Mouse (Mus musculus): ENCODE results near the gene Gm47996. TPM values are rescaled to one million over a fixed set of nuclear protein-coding genes. Genes with fewer than 3 reads are reported as not detected.

Gene Gm47996
- polyA plus RNA-seq, 1 experiment from 2014 or later: 0.27 TPM

DNA sequence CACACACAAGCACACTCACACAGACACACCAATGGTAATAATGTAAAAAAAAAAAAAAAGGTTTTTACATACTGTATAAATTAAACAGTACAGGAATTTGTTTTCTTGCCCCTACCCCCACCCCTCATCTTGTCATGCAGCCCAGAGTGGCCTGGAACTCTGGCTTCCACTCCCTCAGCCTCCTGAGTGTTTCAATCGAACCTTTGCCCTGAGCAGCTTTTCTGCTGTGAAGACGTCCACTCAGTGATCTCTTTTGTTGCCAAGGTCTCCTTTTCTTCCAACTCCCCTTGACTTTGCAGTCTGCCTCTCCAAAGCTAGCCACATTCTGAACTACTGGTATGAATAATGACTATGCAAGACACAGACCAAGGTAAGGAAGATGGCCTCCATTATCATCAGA, 35.9 kb downstream of the Gm47996 start:
- 75% methylated on average over 2 of the region's 2 CpGs for WGBS
- Histone ChIP-seq H3K9me3 (ENCODE audit: control insufficient read depth, low read length) (no peaks in the 10 kb centered on the region), H3K27me3 (replicated peaks; ENCODE audit: control insufficient read depth, insufficient read depth, low read length) (no peaks in the 10 kb centered on the region), H3K36me3 (ENCODE audit: control insufficient read depth, insufficient read depth, low read length) (no peaks in the 10 kb centered on the region), H3K4me3 (ENCODE audit: low read depth, low read length) (no peak overlapping the region), H3K9ac (ENCODE audit: low read depth, low read length) (no peak overlapping the region), H3K27ac (ENCODE audit: low read depth, low read length) (no peak overlapping the region), H3K4me1 (replicated peaks; ENCODE audit: control insufficient read depth, insufficient read depth, low read length) (no peaks in the 10 kb centered on the region), H3K4me2 (no peak overlapping the region)
- no peak for ATAC-seq (replicated peaks; ENCODE audit: low FRiP score)
- DNase-seq (ENCODE audit: low spot score): no peak

DNA sequence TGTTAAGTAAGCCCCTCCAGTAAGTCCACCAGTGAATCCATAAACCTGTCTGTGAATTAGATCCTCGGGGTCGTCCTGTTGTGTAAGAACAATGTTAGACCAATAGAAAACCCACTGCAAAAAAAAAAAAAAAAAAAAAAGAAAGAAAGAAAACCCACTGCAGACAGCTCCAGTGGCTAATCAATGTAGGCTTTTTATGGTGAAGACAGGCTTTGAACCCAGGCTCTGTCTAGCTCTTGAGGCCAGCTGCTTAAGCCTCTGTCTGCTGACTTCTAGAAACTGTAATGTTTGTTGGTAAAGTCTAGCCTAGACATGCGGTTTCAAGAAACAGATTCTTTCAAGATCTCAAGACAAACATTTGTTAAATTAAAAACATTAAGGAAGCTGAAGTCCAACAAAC, 40.2 kb downstream of the Gm47996 start:
- H3K4me1 ChIP-seq (replicated peaks; ENCODE audit: control insufficient read depth, insufficient read depth, low read length): 0 out of 2 replicates have a peak, but pooled peaks cover 5% of the 10 kb centered on the region
- H3K27me3 ChIP-seq (replicated peaks; ENCODE audit: control insufficient read depth, insufficient read depth, low read length): no peaks in the 10 kb centered on the region
- no peak overlapping the region for H3K4me3 ChIP-seq (ENCODE audit: low read depth, low read length)
- H3K9me3 ChIP-seq (ENCODE audit: control insufficient read depth, low read length): no peaks in the 10 kb centered on the region
- DNase-seq (ENCODE audit: low spot score) (no peak), ATAC-seq (replicated peaks; ENCODE audit: low FRiP score) (no peak)
- H3K9ac ChIP-seq (ENCODE audit: low read depth, low read length): no peak overlapping the region
- no peak overlapping the region for H3K4me2 ChIP-seq
- H3K27ac ChIP-seq (ENCODE audit: low read depth, low read length): no peak overlapping the region
- WGBS: 89% methylated on average over 3 of the region's 3 CpGs
- H3K36me3 ChIP-seq (ENCODE audit: control insufficient read depth, insufficient read depth, low read length): no peaks in the 10 kb centered on the region

GRCm38 (mm10) chr1:151250529-151251193, 40.7 kb downstream of the Gm47996 start:
- ATAC-seq (replicated peaks; ENCODE audit: low FRiP score) (peak; percentile 39), DNase-seq (ENCODE audit: low spot score) (peak; percentile 41)
- Histone ChIP-seq H3K9me3 (ENCODE audit: control insufficient read depth, low read length) (no peaks in the 10 kb centered on the region), H3K4me3 (ENCODE audit: low read depth, low read length) (peak overlapping the region; percentile 0; the same call in 1 of the 2 replicates), H3K4me1 (replicated peaks; ENCODE audit: control insufficient read depth, insufficient read depth, low read length) (0 out of 2 replicates have a peak, but pooled peaks cover 5% of the 10 kb centered on the region), H3K36me3 (ENCODE audit: control insufficient read depth, insufficient read depth, low read length) (no peaks in the 10 kb centered on the region), H3K27ac (ENCODE audit: low read depth, low read length) (no peak overlapping the region), H3K4me2 (peak overlapping the region; percentile 2), H3K27me3 (replicated peaks; ENCODE audit: control insufficient read depth, insufficient read depth, low read length) (no peaks in the 10 kb centered on the region), H3K9ac (ENCODE audit: low read depth, low read length) (no peak overlapping the region)
- 43% methylated on average over 18 of the region's 18 CpGs for WGBS

DNA sequence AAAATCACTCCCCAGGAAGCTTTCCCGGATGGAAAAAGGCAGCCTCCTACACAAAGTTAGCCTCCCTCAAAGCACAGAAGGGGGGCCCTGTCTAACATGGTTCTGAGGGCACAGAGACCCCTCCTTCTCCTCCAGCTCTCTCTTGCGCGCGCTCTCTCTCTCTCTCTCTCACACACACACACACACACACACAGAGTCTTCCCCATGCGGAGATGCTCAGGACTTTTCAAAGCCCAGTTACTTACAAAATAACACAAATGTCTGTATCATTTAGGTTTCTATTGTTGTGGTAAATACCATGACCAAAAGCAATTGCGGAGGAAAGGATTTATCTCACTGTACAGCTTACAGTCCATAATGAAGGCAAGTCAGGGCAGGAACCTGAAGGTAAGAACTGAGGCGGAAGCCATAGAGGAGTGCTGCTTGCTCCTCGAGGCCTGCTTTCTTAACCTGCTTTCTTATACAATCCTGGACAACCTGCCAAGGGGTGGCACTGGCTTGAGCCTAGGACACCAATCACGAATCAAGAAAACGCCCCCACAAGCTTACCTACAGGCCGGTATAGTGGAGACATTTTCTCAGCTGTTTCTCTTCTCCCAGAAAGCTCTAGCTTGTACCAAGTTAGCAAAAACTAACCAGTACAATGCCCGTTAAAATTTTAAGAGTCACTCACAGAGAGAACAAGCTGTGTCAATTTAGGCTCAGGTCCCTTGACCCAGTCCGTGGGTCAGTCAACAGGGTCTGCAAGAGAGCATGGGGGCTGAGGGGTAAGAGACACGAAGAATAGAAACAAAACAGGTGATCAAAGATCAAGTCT, 41.5 kb downstream of the Gm47996 start:
- Histone ChIP-seq H3K27ac (ENCODE audit: low read depth, low read length) (no peak overlapping the region), H3K4me2 (peak overlapping the region; percentile 2), H3K36me3 (ENCODE audit: control insufficient read depth, insufficient read depth, low read length) (no peaks in the 10 kb centered on the region), H3K9me3 (ENCODE audit: control insufficient read depth, low read length) (no peaks in the 10 kb centered on the region), H3K27me3 (replicated peaks; ENCODE audit: control insufficient read depth, insufficient read depth, low read length) (no peaks in the 10 kb centered on the region), H3K9ac (ENCODE audit: low read depth, low read length) (no peak overlapping the region), H3K4me3 (ENCODE audit: low read depth, low read length) (no peak overlapping the region; the same call in 1 of the 2 replicates), H3K4me1 (replicated peaks; ENCODE audit: control insufficient read depth, insufficient read depth, low read length) (0 out of 2 replicates have a peak, but pooled peaks cover 5% of the 10 kb centered on the region)
- ATAC-seq (replicated peaks; ENCODE audit: low FRiP score) (no peak), DNase-seq (ENCODE audit: low spot score) (no peak)
- 76% methylated on average over 14 of the region's 14 CpGs for WGBS

- Histone ChIP-seq H3K4me2 (no peak overlapping the region), H3K27ac (ENCODE audit: low read depth, low read length) (no peak overlapping the region), H3K9me3 (ENCODE audit: control insufficient read depth, low read length) (no peaks in the 10 kb centered on the region), H3K27me3 (replicated peaks; ENCODE audit: control insufficient read depth, insufficient read depth, low read length) (no peaks in the 10 kb centered on the region), H3K4me3 (ENCODE audit: low read depth, low read length) (no peak overlapping the region), H3K36me3 (ENCODE audit: control insufficient read depth, insufficient read depth, low read length) (no peaks in the 10 kb centered on the region), H3K4me1 (replicated peaks; ENCODE audit: control insufficient read depth, insufficient read depth, low read length) (peaks cover 13% of the 10 kb centered on the region), H3K9ac (ENCODE audit: low read depth, low read length) (no peak overlapping the region)
- 81% methylated on average over 5 of the region's 5 CpGs for WGBS
- DNase-seq (ENCODE audit: low spot score) (no peak), ATAC-seq (replicated peaks; ENCODE audit: low FRiP score) (no peak)
Measured at GRCm38 (mm10) chr1:151255422-151255821, 45.5 kb downstream of the Gm47996 start.

DNA sequence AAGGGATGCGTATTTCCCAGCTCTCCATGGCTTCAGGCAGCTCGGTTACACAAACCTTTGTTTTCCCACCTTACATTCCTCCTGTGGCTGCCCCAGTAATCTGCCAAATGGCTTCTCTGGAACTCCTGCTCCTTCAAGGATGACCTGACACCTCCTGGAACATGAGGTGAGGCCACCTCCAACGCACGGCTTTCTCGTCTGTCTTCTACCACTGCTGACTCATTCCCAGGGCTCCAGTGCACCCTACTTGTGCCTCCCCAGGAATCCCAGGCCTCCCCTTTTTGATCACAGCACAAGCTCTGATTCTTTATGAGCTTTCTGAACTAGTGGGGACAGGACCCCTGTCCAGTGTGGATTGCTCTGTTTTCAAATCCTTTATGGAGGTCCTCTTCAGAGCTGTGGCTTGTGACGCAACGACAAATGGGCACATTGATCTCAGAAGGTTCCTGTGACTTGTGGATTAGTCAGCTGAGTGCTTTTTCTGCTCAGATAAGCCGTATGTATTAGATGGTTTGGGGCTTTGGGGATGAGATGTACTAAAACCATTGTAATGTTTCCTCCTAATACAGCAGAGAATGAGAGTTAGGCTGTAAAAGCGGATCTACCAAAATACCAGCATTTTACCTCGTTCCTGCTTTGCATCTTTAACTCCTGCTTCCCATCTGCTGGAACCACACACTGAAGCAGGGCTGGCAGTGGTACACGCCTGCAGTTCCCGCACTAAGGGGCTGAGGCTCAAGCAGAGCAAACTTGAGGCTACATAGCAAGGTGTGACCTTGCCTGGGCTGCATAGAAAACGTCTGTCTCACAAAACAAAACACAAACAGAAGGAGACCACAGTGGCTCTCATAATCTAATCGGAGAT, 48.4 kb downstream of the Gm47996 start:
- Histone ChIP-seq H3K4me1 (replicated peaks; ENCODE audit: control insufficient read depth, insufficient read depth, low read length) (peaks cover 8% of the 10 kb centered on the region), H3K27ac (ENCODE audit: low read depth, low read length) (no peak overlapping the region), H3K4me2 (no peak overlapping the region), H3K27me3 (replicated peaks; ENCODE audit: control insufficient read depth, insufficient read depth, low read length) (no peaks in the 10 kb centered on the region), H3K9me3 (ENCODE audit: control insufficient read depth, low read length) (no peaks in the 10 kb centered on the region), H3K4me3 (ENCODE audit: low read depth, low read length) (no peak overlapping the region), H3K9ac (ENCODE audit: low read depth, low read length) (no peak overlapping the region), H3K36me3 (ENCODE audit: control insufficient read depth, insufficient read depth, low read length) (no peaks in the 10 kb centered on the region)
- no peak for DNase-seq (ENCODE audit: low spot score)
- 51% methylated on average over 14 of the region's 14 CpGs for WGBS
- no peak; the same call in 1 of the 2 replicates for ATAC-seq (replicated peaks; ENCODE audit: low FRiP score)

- DNase-seq (ENCODE audit: low spot score) (no peak), ATAC-seq (replicated peaks; ENCODE audit: low FRiP score) (no peak)
- 76% methylated on average over 8 of the region's 8 CpGs for WGBS
- Histone ChIP-seq H3K9me3 (ENCODE audit: control insufficient read depth, low read length) (no peaks in the 10 kb centered on the region), H3K27me3 (replicated peaks; ENCODE audit: control insufficient read depth, insufficient read depth, low read length) (no peaks in the 10 kb centered on the region), H3K4me3 (ENCODE audit: low read depth, low read length) (no peak overlapping the region), H3K27ac (ENCODE audit: low read depth, low read length) (no peak overlapping the region), H3K36me3 (ENCODE audit: control insufficient read depth, insufficient read depth, low read length) (no peaks in the 10 kb centered on the region), H3K4me2 (no peak overlapping the region), H3K4me1 (replicated peaks; ENCODE audit: control insufficient read depth, insufficient read depth, low read length) (peaks cover 8% of the 10 kb centered on the region), H3K9ac (ENCODE audit: low read depth, low read length) (no peak overlapping the region)
Measured at GRCm38 (mm10) chr1:151259061-151259460, 49.1 kb downstream of the Gm47996 start.
